10 mouse cellular contexts compared by ENCODE assay signal in genomic region chr7:63956981-63957713, GRCm38 (mm10). TPM values are rescaled to one million over a fixed set of nuclear protein-coding genes. Genes with fewer than 3 reads are reported as not detected.
DNase-seq lines count a peak whose midpoint lies in the region; ATAC-seq and TF ChIP-seq lines count a peak whose summit lies in the region.
"Had no signal": no experiment of that assay in that cellular context is flagged by ENCODE, and none has a peak within 500 bp of the region (broad histone marks: within the 10 kb centered on the region; RNA-seq: fewer than 3 reads in every experiment).

No protein-coding gene starts in this region.

- DNase-seq in layer of hippocampus, adult 11-12 months (ENCODE audit: low spot score), result peak; percentile 87
- DNase-seq in layer of hippocampus, postnatal 25 days (ENCODE audit: extremely low spot score in 1 of 2, low spot score in 1 of 2), result no peak
- DNase-seq in embryonic facial prominence, embryonic 11.5 days (ENCODE audit: low spot score), result peak; percentile 49
- peak; percentile 70 to 79 for DNase-seq in layer of hippocampus, adult 2 months (ENCODE audit: low spot score in 2 of 2)
- DNase-seq in lung, postnatal 36 days, result peak; percentile 72
- DNase-seq in stomach, postnatal 0 days (ENCODE audit: low spot score), result peak; percentile 73
- DNase-seq in kidney, postnatal 4 days, result no peak

- ATAC-seq in embryonic facial prominence, embryonic 11.5 days (replicated peaks; ENCODE audit: insufficient number of reproducible peaks, low FRiP score, low TSS enrichment, low read depth), result peak; percentile 82
- ATAC-seq in stomach, postnatal 0 days (ENCODE audit: low FRiP score, low TSS enrichment), result peak; percentile 72
- no peak for ATAC-seq in erythroblast, adult 5-6 weeks (replicated peaks; ENCODE audit: low FRiP score, poor library complexity, severe bottlenecking)

- H3K4me3 ChIP-seq in embryonic facial prominence, embryonic 11.5 days (ENCODE audit: low read depth, low read length), result no peak overlapping the region
- peak overlapping the region; percentile 17; the same call in 1 of the 2 replicates for H3K4me3 ChIP-seq in layer of hippocampus, adult 2 months
- no peak overlapping the region for H3K4me3 ChIP-seq in stomach, postnatal 0 days (ENCODE audit: low read depth, low read length)
- H3K4me3 ChIP-seq: limb, embryonic 13.5 days had no signal

- H3K9me3 ChIP-seq in embryonic facial prominence, embryonic 11.5 days (replicated peaks; ENCODE audit: control insufficient read depth, low read length), result no peaks in the 10 kb centered on the region
- H3K9me3 ChIP-seq in stomach, postnatal 0 days (ENCODE audit: control insufficient read depth, low read length), result no peaks in the 10 kb centered on the region
- H3K9me3 ChIP-seq: limb, embryonic 13.5 days had no signal

- no peaks in the 10 kb centered on the region for H3K36me3 ChIP-seq in embryonic facial prominence, embryonic 11.5 days (replicated peaks; ENCODE audit: control insufficient read depth, insufficient read depth, low read depth, low read length)
- H3K36me3 ChIP-seq in stomach, postnatal 0 days (ENCODE audit: control insufficient read depth, insufficient read depth, low read length), result no peaks in the 10 kb centered on the region
- H3K36me3 ChIP-seq: limb, embryonic 13.5 days had no signal

- no peak for TF ChIP-seq CTCF in layer of hippocampus, adult 2 months (conservative IDR thresholded peaks at IDR 0.05)
- no peak for TF ChIP-seq CTCF in stomach, postnatal 0 days (IDR thresholded peaks at IDR 0.05; ENCODE audit: low read depth)

- no peak overlapping the region for H3K9ac ChIP-seq in embryonic facial prominence, embryonic 11.5 days (replicated peaks; ENCODE audit: low read length)
- H3K9ac ChIP-seq in stomach, postnatal 0 days (ENCODE audit: low read length), result no peak overlapping the region
- H3K9ac ChIP-seq: limb, embryonic 13.5 days had no signal

- H3K27ac ChIP-seq in embryonic facial prominence, embryonic 11.5 days (replicated peaks; ENCODE audit: low read depth, low read length), result 0 out of 2 replicates have a peak overlapping the region, but pooled peaks have one; percentile 15
- H3K27ac ChIP-seq in layer of hippocampus, adult 2 months, result peak overlapping the region; percentile 89
- H3K27ac ChIP-seq in stomach, postnatal 0 days (replicated peaks), result peak overlapping the region; percentile 61
- H3K27ac ChIP-seq: limb, embryonic 13.5 days had no signal

- no peaks in the 10 kb centered on the region for H3K27me3 ChIP-seq in embryonic facial prominence, embryonic 11.5 days (ENCODE audit: control insufficient read depth, insufficient read depth, low read length)
- H3K27me3 ChIP-seq in stomach, postnatal 0 days (ENCODE audit: control insufficient read depth, insufficient read depth, low read length), result no peaks in the 10 kb centered on the region
- H3K27me3 ChIP-seq: limb, embryonic 13.5 days had no signal

- no peak overlapping the region for H3K4me2 ChIP-seq in embryonic facial prominence, embryonic 11.5 days (ENCODE audit: low read depth, low read length)
- no peak overlapping the region for H3K4me2 ChIP-seq in stomach, postnatal 0 days (replicated peaks; ENCODE audit: low read depth)
- H3K4me2 ChIP-seq: limb, embryonic 13.5 days had no signal

- WGBS in embryonic facial prominence, embryonic 11.5 days, result 15% methylated on average over 16 of the region's 16 CpGs
- 25% methylated on average over 16 of the region's 16 CpGs for WGBS in stomach, postnatal 0 days

- H3K4me1 ChIP-seq in embryonic facial prominence, embryonic 11.5 days (ENCODE audit: control insufficient read depth, insufficient read depth, low read length), result no peaks in the 10 kb centered on the region
- H3K4me1 ChIP-seq in stomach, postnatal 0 days (replicated peaks; ENCODE audit: control insufficient read depth, insufficient read depth), result no peaks in the 10 kb centered on the region
- H3K4me1 ChIP-seq: limb, embryonic 13.5 days had no signal

- TF ChIP-seq EP300 in stomach, postnatal 0 days (optimal IDR thresholded peaks at IDR 0.05), result no peak

RNA-seq across cellular contexts. Expression of gene Klf13, which starts 18.4 kb away (rescaled TPM):
- 100 to 1,000 TPM; 204 to 216 TPM for total RNA-seq in layer of hippocampus, postnatal 25 days (2021)
- polyA plus RNA-seq in embryonic facial prominence, embryonic 11.5 days (2014; fragmentation: Nextera tagmentation; extraction: Ambion mirVana), result 19.9 and 20.3 TPM in 2 replicates
- total RNA-seq in layer of hippocampus, adult 2 months (2021), result 100 to 1,000 TPM; 200 to 216 TPM
- polyA plus RNA-seq in stomach, postnatal 0 days (2015; fragmentation: Nextera tagmentation; extraction: Ambion mirVana), result 25.0 and 26.9 TPM in 2 replicates
- total RNA-seq in erythroblast, adult 5-6 weeks (2015; ENCODE audit: low replicate concordance), result 29.4 and 32.6 TPM in 2 replicates
- total RNA-seq in erythroblast, adult 5-6 weeks (2017; ENCODE audit: low replicate concordance), result 16.7 and 36.9 TPM in 2 replicates

RNA-seq across cellular contexts. Expression of gene E030018B13Rik, which starts 40.5 kb away (rescaled TPM):
- total RNA-seq in layer of hippocampus, postnatal 25 days (2021), result not detected
- polyA plus RNA-seq in embryonic facial prominence, embryonic 11.5 days (2014; fragmentation: Nextera tagmentation; extraction: Ambion mirVana), result not detected in 2 replicates
- not detected for total RNA-seq in layer of hippocampus, adult 2 months (2021)
- polyA plus RNA-seq in stomach, postnatal 0 days (2015; fragmentation: Nextera tagmentation; extraction: Ambion mirVana), result not detected in 2 replicates
- not detected in 2 replicates for total RNA-seq in erythroblast, adult 5-6 weeks (2015; ENCODE audit: low replicate concordance)
- not detected in 2 replicates for total RNA-seq in erythroblast, adult 5-6 weeks (2017; ENCODE audit: low replicate concordance)
- total RNA-seq: adrenal gland, postnatal 36 days had no signal

Comparison
In these comparisons a context has a peak if more than half of its experiments do, and no peak if none do; other contexts are left out.
1. DNase-seq: peak in layer of hippocampus, adult 11-12 months (single experiment), embryonic facial prominence, embryonic 11.5 days (single experiment), layer of hippocampus, adult 2 months (2 of 2), lung, postnatal 36 days (single experiment) and stomach, postnatal 0 days (single experiment); none in layer of hippocampus, postnatal 25 days (0 of 2) and kidney, postnatal 4 days (0 of 2).
2. H3K27ac ChIP-seq: peak in every context shown above with its lines; median percentile 89 in layer of hippocampus, adult 2 months; 61 in stomach, postnatal 0 days; 15 in embryonic facial prominence, embryonic 11.5 days.
3. RNA of gene Klf13, which starts 18.4 kb away (total RNA-seq): 200 to 216 TPM in layer of hippocampus, adult 2 months and 204 to 216 TPM in layer of hippocampus, postnatal 25 days; 16.7 to 36.9 TPM in erythroblast, adult 5-6 weeks; every median in the first group is over 4 times any median in the second.